ENCODE assay signal across 14 mouse cellular contexts in the genomic region with DNA sequence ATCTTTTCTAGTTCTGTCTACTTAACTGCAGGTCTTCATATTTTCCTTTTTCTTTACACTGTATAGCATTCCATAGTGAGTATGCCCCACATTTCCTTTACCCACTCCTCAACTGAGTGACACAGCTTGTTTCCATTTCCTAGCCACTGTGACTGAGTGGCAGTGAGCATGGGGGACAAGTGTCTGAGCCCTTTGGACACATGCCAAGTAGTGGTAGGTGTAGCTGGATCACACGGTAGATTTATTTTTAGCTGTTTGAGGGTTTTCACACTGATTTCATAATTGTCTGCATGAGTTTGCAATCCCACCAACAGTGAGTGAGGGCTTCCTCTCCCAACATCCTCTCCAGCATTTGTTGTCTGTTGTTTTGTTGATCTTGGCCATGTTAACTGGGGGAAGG. TPM values are rescaled to one million over a fixed set of nuclear protein-coding genes. Genes with fewer than 3 reads are reported as not detected.
A peak's percentile ranks its signal among the peaks of the same experiment; 100 is the strongest.
DNase-seq lines count a peak whose midpoint lies in the region; ATAC-seq lines count a peak whose summit lies in the region.
"Had no signal": no experiment of that assay in that cellular context is flagged by ENCODE, and none has a peak within 500 bp of the region (broad histone marks: within the 10 kb centered on the region; RNA-seq: fewer than 3 reads in every experiment).

No protein-coding gene starts in this region.

- H3K27me3 ChIP-seq in limb, embryonic 15.5 days = no peaks in the 10 kb centered on the region
- H3K27me3 ChIP-seq in limb, embryonic 10.5 days (ENCODE audit: low read depth, poor library complexity, severe bottlenecking) = no peaks in the 10 kb centered on the region
- H3K27me3 ChIP-seq in heart, embryonic 16.5 days (ENCODE audit: control insufficient read depth, insufficient read depth, low read length) = no peaks in the 10 kb centered on the region
- H3K27me3 ChIP-seq in forebrain, embryonic 16.5 days (replicated peaks; ENCODE audit: control insufficient read depth, insufficient read depth, low read length) = no peaks in the 10 kb centered on the region
- H3K27me3 ChIP-seq: embryonic facial prominence, embryonic 12.5 days had no signal

- DNase-seq in cerebellum, postnatal 10 days = peak; percentile 40 to 48
- no peak for DNase-seq in cerebellum, adult 11-12 months
- no peak for DNase-seq in limb, embryonic 10.5 days (ENCODE audit: low spot score)
- no peak for DNase-seq in thymus, postnatal 0 days (ENCODE audit: low spot score)
- DNase-seq: adrenal gland, adult 2 months; cerebellum, adult 11 months; kidney, adult 18-20 months; midbrain, embryonic 14.5 days; spleen, adult 18-20 months had no signal

- peaks cover 16% of the 10 kb centered on the region for H3K36me3 ChIP-seq in limb, embryonic 15.5 days
- peaks cover 51% of the 10 kb centered on the region for H3K36me3 ChIP-seq in limb, embryonic 10.5 days
- peaks cover 12% of the 10 kb centered on the region for H3K36me3 ChIP-seq in heart, embryonic 16.5 days (ENCODE audit: control insufficient read depth, insufficient read depth)
- 0 out of 2 replicates have a peak, but pooled peaks cover 2% of the 10 kb centered on the region for H3K36me3 ChIP-seq in forebrain, embryonic 16.5 days (ENCODE audit: control insufficient read depth, insufficient read depth)

- H3K4me2 ChIP-seq in limb, embryonic 15.5 days = no peak overlapping the region
- H3K4me2 ChIP-seq in heart, embryonic 16.5 days (ENCODE audit: low read depth, low read length) = no peak overlapping the region
- no peak overlapping the region for H3K4me2 ChIP-seq in forebrain, embryonic 16.5 days (ENCODE audit: low read length)
- H3K4me2 ChIP-seq: embryonic facial prominence, embryonic 12.5 days had no signal

- H3K4me1 ChIP-seq in limb, embryonic 15.5 days = 0 out of 2 replicates have a peak, but pooled peaks cover 2% of the 10 kb centered on the region
- peaks cover 4% of the 10 kb centered on the region; the same call in 1 of the 2 replicates for H3K4me1 ChIP-seq in limb, embryonic 10.5 days
- peaks cover 7% of the 10 kb centered on the region for H3K4me1 ChIP-seq in heart, embryonic 16.5 days (ENCODE audit: control insufficient read depth, insufficient read depth, low read length)
- peaks cover 5% of the 10 kb centered on the region for H3K4me1 ChIP-seq in forebrain, embryonic 16.5 days (replicated peaks; ENCODE audit: control insufficient read depth, insufficient read depth, low read length)
- H3K4me1 ChIP-seq: embryonic facial prominence, embryonic 12.5 days had no signal

- 29% methylated on average over 1 of the region's 1 CpGs for WGBS in limb, embryonic 15.5 days
- 84% methylated on average over 1 of the region's 1 CpGs for WGBS in limb, embryonic 10.5 days
- WGBS in heart, embryonic 16.5 days = 4% methylated on average over 1 of the region's 1 CpGs
- WGBS in forebrain, embryonic 16.5 days = 12% methylated on average over 1 of the region's 1 CpGs

- ATAC-seq in limb, embryonic 15.5 days (ENCODE audit: insufficient number of reproducible peaks, low FRiP score, low TSS enrichment, low read depth) = no peak
- ATAC-seq in heart, embryonic 16.5 days (replicated peaks; ENCODE audit: extremely low read depth, insufficient read depth, low FRiP score) = peak; percentile 65
- ATAC-seq in megakaryocyte, adult 5-6 weeks (ENCODE audit: poor library complexity, severe bottlenecking) = peak; percentile 66
- ATAC-seq in forebrain, embryonic 16.5 days = no peak

- 0 out of 2 replicates have a peak overlapping the region, but pooled peaks have one; percentile 38 for H3K27ac ChIP-seq in limb, embryonic 15.5 days
- no peak overlapping the region for H3K27ac ChIP-seq in limb, embryonic 10.5 days
- peak overlapping the region; percentile 51; the same call in 1 of the 2 replicates for H3K27ac ChIP-seq in heart, embryonic 16.5 days (ENCODE audit: low read length)
- H3K27ac ChIP-seq in forebrain, embryonic 16.5 days (ENCODE audit: low read length) = no peak overlapping the region
- H3K27ac ChIP-seq: embryonic facial prominence, embryonic 12.5 days had no signal

- no peak overlapping the region for H3K9ac ChIP-seq in limb, embryonic 15.5 days
- no peak overlapping the region for H3K9ac ChIP-seq in heart, embryonic 16.5 days (ENCODE audit: low read length)
- H3K9ac ChIP-seq in forebrain, embryonic 16.5 days (replicated peaks; ENCODE audit: low read depth, low read length) = no peak overlapping the region
- H3K9ac ChIP-seq: embryonic facial prominence, embryonic 12.5 days had no signal

- no peaks in the 10 kb centered on the region for H3K9me3 ChIP-seq in limb, embryonic 15.5 days
- no peaks in the 10 kb centered on the region for H3K9me3 ChIP-seq in limb, embryonic 10.5 days (replicated peaks)
- no peaks in the 10 kb centered on the region for H3K9me3 ChIP-seq in heart, embryonic 16.5 days (replicated peaks; ENCODE audit: control insufficient read depth, low read length)
- H3K9me3 ChIP-seq in forebrain, embryonic 16.5 days (ENCODE audit: control insufficient read depth, low read length) = no peaks in the 10 kb centered on the region
- H3K9me3 ChIP-seq: embryonic facial prominence, embryonic 12.5 days had no signal

- no peak overlapping the region for H3K4me3 ChIP-seq in limb, embryonic 15.5 days
- no peak overlapping the region for H3K4me3 ChIP-seq in limb, embryonic 10.5 days
- H3K4me3 ChIP-seq in heart, embryonic 16.5 days (ENCODE audit: low read length) = no peak overlapping the region
- H3K4me3 ChIP-seq in forebrain, embryonic 16.5 days (replicated peaks; ENCODE audit: low read length) = no peak overlapping the region
- H3K4me3 ChIP-seq: embryonic facial prominence, embryonic 12.5 days had no signal

RNA-seq across cellular contexts. Expression of a gene that starts 28.3 kb away (rescaled TPM):
- polyA plus RNA-seq in limb, embryonic 15.5 days (2015; fragmentation: Nextera tagmentation; extraction: Ambion mirVana) = 18.3 and 21.5 TPM in 2 replicates
- 29.5 and 34.9 TPM in 2 replicates for polyA plus RNA-seq in limb, embryonic 10.5 days (2016; fragmentation: Nextera tagmentation; extraction: Ambion mirVana)
- 13.5 and 14.0 TPM in 2 replicates for polyA plus RNA-seq in heart, embryonic 16.5 days (2015; fragmentation: Nextera tagmentation; extraction: Ambion mirVana)
- 39.0 and 44.5 TPM in 2 replicates for total RNA-seq in megakaryocyte, adult 5-6 weeks (2015)
- total RNA-seq in megakaryocyte, adult 5-6 weeks (2017) = 28.5 and 36.2 TPM in 2 replicates
- 28.5 and 34.9 TPM in 2 replicates for polyA plus RNA-seq in thymus, postnatal 0 days (2015; fragmentation: Nextera tagmentation; extraction: Ambion mirVana)
- polyA plus RNA-seq in forebrain, embryonic 16.5 days (2015; fragmentation: Nextera tagmentation; extraction: Ambion mirVana) = 28.7 and 29.8 TPM in 2 replicates

Comparison
In these comparisons a context has a peak if more than half of its experiments do, and no peak if none do; other contexts are left out.
1. DNase-seq: peak in cerebellum, postnatal 10 days (2 of 2); none in cerebellum, adult 11-12 months (single experiment), limb, embryonic 10.5 days (single experiment) and thymus, postnatal 0 days (single experiment).
2. H3K27ac ChIP-seq: peak in limb, embryonic 15.5 days (single experiment) and heart, embryonic 16.5 days (single experiment); none in limb, embryonic 10.5 days (single experiment) and forebrain, embryonic 16.5 days (single experiment).
3. ATAC-seq: peak in heart, embryonic 16.5 days (single experiment) and megakaryocyte, adult 5-6 weeks (single experiment); none in limb, embryonic 15.5 days (single experiment) and forebrain, embryonic 16.5 days (single experiment).